Mouse (Mus musculus): ENCODE measurements at regions not wholly inside any gene's neighbourhood (a gene's known extent, or its start where the extent isn't known, plus 50 kb on each side); places are given as distances from the start of the nearest gene placed in this dataset.

- TF ChIP-seq POLR2A (IDR thresholded peaks at IDR 0.05; ENCODE audit: low read depth, low read length) (no peak), CTCF (IDR thresholded peaks at IDR 0.05; ENCODE audit: extremely low read depth, insufficient read depth, insufficient read length, insufficient replicate concordance) (no peak)
Observed at GRCm38 (mm10) chr2:92691438-92691837, 91.9 kb downstream of the Chst1 start.
